Mouse (Mus musculus) myocyte (in vitro differentiated cells): ENCODE data around the gene Pnrc2. TPM values are rescaled to one million over a fixed set of nuclear protein-coding genes. Genes with fewer than 3 reads are reported as not detected.

Source experiments
- H3K27me3 ChIP-seq: one replicate; pipeline ENCODE4 v1.6.1; 2011; ENCODE audit not compliant: control insufficient read depth, insufficient read depth, insufficient read length
- H3K36me3 ChIP-seq: one replicate; pipeline ENCODE4 v1.6.1; 2011; ENCODE audit not compliant: control insufficient read depth, insufficient read depth
- H3K4me2 ChIP-seq: one replicate; pipeline ENCODE4 v1.6.1; 2011; ENCODE audit warnings: low read depth, control low read depth
- H3K4me3 ChIP-seq: one replicate; pipeline ENCODE4 v1.5.1; 2011; ENCODE audit warnings: mild to moderate bottlenecking, control low read depth, moderate library complexity
- H3K79me2 ChIP-seq: one replicate; pipeline ENCODE4 v1.6.1; 2011; ENCODE audit not compliant: control insufficient read depth, insufficient read depth
- H3ac ChIP-seq: one replicate; pipeline ENCODE4 v1.6.1; 2011; ENCODE audit not compliant: control insufficient read depth, insufficient read length
- CEBPB ChIP-seq: IDR thresholded peaks from 2 replicates; pipeline ENCODE4 v1.6.1; 2011; ENCODE audit warnings: mild to moderate bottlenecking, moderate library complexity; ENCODE audit not compliant: poor library complexity, insufficient read depth, severe bottlenecking
- E2F4 ChIP-seq: IDR thresholded peaks from one replicate; pipeline ENCODE4 v1.6.1; 2011; ENCODE audit warnings: mild to moderate bottlenecking, control low read depth, moderate library complexity; ENCODE audit not compliant: insufficient read depth
- MAX ChIP-seq: IDR thresholded peaks from one replicate; pipeline ENCODE4 v1.6.1; 2011; ENCODE audit warnings: low read depth, mild to moderate bottlenecking, control low read depth
- MYOD1 ChIP-seq, 3 experiments: IDR thresholded peaks; one replicate each; pipeline ENCODE4 v1.6.1; 2011; ENCODE audit warnings: control low read depth in 2 of 3, low read depth in 2 of 3, mild to moderate bottlenecking in 2 of 3, moderate library complexity in 1 of 3; ENCODE audit not compliant: insufficient read length in 2 of 3, control insufficient read depth in 1 of 3
- MYOG ChIP-seq, 3 experiments: IDR thresholded peaks; one replicate each; pipeline ENCODE4 v1.6.1; 2011; ENCODE audit warnings: control low read depth in 2 of 3, low read depth in 2 of 3, mild to moderate bottlenecking in 2 of 3; ENCODE audit not compliant: insufficient read length in 2 of 3, control insufficient read depth in 1 of 3, insufficient read depth in 1 of 3
- POLR2A ChIP-seq: IDR thresholded peaks from one replicate; pipeline ENCODE4 v1.6.1; 2011; ENCODE audit warnings: low read depth, mild to moderate bottlenecking, control low read depth, moderate library complexity; ENCODE audit not compliant: insufficient read length
- POLR2AphosphoS2 ChIP-seq: IDR thresholded peaks from one replicate; pipeline ENCODE4 v1.6.1; 2011; ENCODE audit warnings: low read depth, control low read depth; ENCODE audit not compliant: insufficient read length
- REST ChIP-seq: IDR thresholded peaks from one replicate; pipeline ENCODE4 v1.6.1; 2011; ENCODE audit warnings: mild to moderate bottlenecking, control low read depth, moderate library complexity; ENCODE audit not compliant: insufficient read depth, insufficient read length
- SRF ChIP-seq: IDR thresholded peaks from one replicate; pipeline ENCODE4 v1.6.1; 2011; ENCODE audit warnings: low read depth; ENCODE audit not compliant: control insufficient read depth, insufficient read length
- TCF12 ChIP-seq: IDR thresholded peaks from one replicate; pipeline ENCODE4 v1.6.1; 2011; ENCODE audit warnings: mild to moderate bottlenecking, control low read depth; ENCODE audit not compliant: poor library complexity, insufficient read depth, severe bottlenecking
- TCF3 ChIP-seq: IDR thresholded peaks from one replicate; pipeline ENCODE4 v1.6.1; 2011; ENCODE audit warnings: low read depth, control low read depth; ENCODE audit not compliant: insufficient read length
- USF1 ChIP-seq: IDR thresholded peaks from one replicate; pipeline ENCODE4 v1.6.1; 2011; ENCODE audit warnings: low read depth, mild to moderate bottlenecking, control low read depth, moderate library complexity
- polyA plus RNA-seq: library from polyadenylated mRNA; unstranded; fragments of >200 nt; fragmentation: generic; extraction: Trizol; gene quantifications from one replicate; pipeline ENCODE4 v1.2.1, GENCODE M21; 2012; ENCODE audit warnings: missing spikeins

The Pnrc2 gene
- polyA plus RNA-seq: 45.2 TPM

- TF ChIP-seq POLR2A (peak; percentile 76), REST (no peak), TCF3 (no peak), USF1 (no peak), POLR2AphosphoS2 (peak; percentile 80), E2F4 (no peak), MAX (no peak), MYOD1 (IDR thresholded peaks at IDR 0.05; ENCODE audit: control insufficient read depth in 1 of 3, insufficient read length in 2 of 3, low read depth in 2 of 3) (peak in 2 of 3 experiments; percentile 60 to 80), TCF12 (no peak), CEBPB (0 out of 2 replicates have a peak, but pooled peaks have one; percentile 40), SRF (no peak), MYOG (IDR thresholded peaks at IDR 0.05; ENCODE audit: control insufficient read depth in 1 of 3, insufficient read depth in 1 of 3, insufficient read length in 2 of 3, low read depth in 2 of 3) (peak; percentile 27 to 84 (median 62))
- H3K4me3 ChIP-seq: peak within 1 kb of the TSS; percentile 90
- H3ac ChIP-seq: peak within 1 kb of the TSS; percentile 78
Measured at GRCm38 (mm10) chr4:135873526-135874202, at the start of gene Pnrc2. Gene Pnrc2 (minus strand): TSS chr4:135873850.

GRCm38 (mm10) chr4:135922190-135922589 is 48.5 kb upstream of the Pnrc2 start:
- Histone ChIP-seq H3K27me3 (peaks cover 12% of the 10 kb centered on the region), H3ac (no peak overlapping the region), H3K4me2 (peak overlapping the region; percentile 98), H3K4me3 (peak overlapping the region; percentile 47), H3K79me2 (no peaks in the 10 kb centered on the region), H3K36me3 (no peaks in the 10 kb centered on the region)
- TF ChIP-seq TCF3 (no peak), E2F4 (no peak), MAX (no peak), TCF12 (no peak), CEBPB (no peak), MYOD1 (IDR thresholded peaks at IDR 0.05; ENCODE audit: control insufficient read depth in 1 of 3, insufficient read length in 2 of 3, low read depth in 2 of 3) (no peak), USF1 (no peak), MYOG (IDR thresholded peaks at IDR 0.05; ENCODE audit: control insufficient read depth in 1 of 3, insufficient read depth in 1 of 3, insufficient read length in 2 of 3, low read depth in 2 of 3) (no peak), POLR2A (no peak), POLR2AphosphoS2 (no peak), REST (no peak), SRF (no peak)

More at GRCm38 (mm10) chr4:135873526-135874202, at the start of gene Pnrc2:
- Histone ChIP-seq H3K79me2 (peaks cover 40% of the 10 kb centered on the region), H3K4me2 (peak within 1 kb of the TSS; percentile 89), H3K27me3 (no peaks in the 10 kb centered on the region), H3K36me3 (peaks cover 39% of the 10 kb centered on the region)

- H3K79me2 ChIP-seq: no peaks in the 10 kb centered on the region
- H3K4me2 ChIP-seq: peak overlapping the region; percentile 98
- no peaks in the 10 kb centered on the region for H3K36me3 ChIP-seq
- peaks cover 19% of the 10 kb centered on the region for H3K27me3 ChIP-seq
- peak overlapping the region; percentile 47 for H3K4me3 ChIP-seq
- peak overlapping the region; percentile 26 for H3ac ChIP-seq
- TF ChIP-seq USF1 (no peak), CEBPB (no peak), E2F4 (no peak)
Measured at GRCm38 (mm10) chr4:135921257-135922120, 47.8 kb upstream of the Pnrc2 start.

- H3ac ChIP-seq: peak within 1 kb of the TSS; percentile 26
- TF ChIP-seq POLR2A (peak; percentile 83), MYOD1 (IDR thresholded peaks at IDR 0.05; ENCODE audit: control insufficient read depth in 1 of 3, insufficient read length in 2 of 3, low read depth in 2 of 3) (no peak), SRF (peak; percentile 26), MYOG (IDR thresholded peaks at IDR 0.05; ENCODE audit: control insufficient read depth in 1 of 3, insufficient read depth in 1 of 3, insufficient read length in 2 of 3, low read depth in 2 of 3) (peak in 1 of 3 experiments; percentile 7), POLR2AphosphoS2 (peak; percentile 77)
- H3K36me3 ChIP-seq: no peaks in the 10 kb centered on the region
- peak within 1 kb of the TSS; percentile 47 for H3K4me3 ChIP-seq
- peaks cover 21% of the 10 kb centered on the region for H3K27me3 ChIP-seq
- H3K4me2 ChIP-seq: peak within 1 kb of the TSS; percentile 98
- no peaks in the 10 kb centered on the region for H3K79me2 ChIP-seq
Measured at GRCm38 (mm10) chr4:135920304-135921241, 46.9 kb upstream of the Pnrc2 start, which contains the start of gene Fuca1. Gene Fuca1 (plus strand): TSS chr4:135920735.
